Mouse (Mus musculus) lung, adult 2 months (tissue): ENCODE results near the gene Paqr6.
A peak's percentile ranks its signal among the peaks of the same experiment; 100 is the strongest.

Experiments used
- CTCF ChIP-seq: fragments of 200-500 bp; IDR thresholded peaks from 2 replicates; pipeline ENCODE4 v1.5.1; 2011; ENCODE audit warnings: mild to moderate bottlenecking, low read length, control low read depth; ENCODE audit not compliant: insufficient read depth
- POLR2A ChIP-seq: fragments of 200-500 bp; IDR thresholded peaks from 2 replicates; pipeline ENCODE4 v1.6.1; 2011; ENCODE audit warnings: low read depth, mild to moderate bottlenecking, control low read depth, low read length, borderline replicate concordance; ENCODE audit errors: extremely low read depth

GRCm38 (mm10) chr3:88324951-88325405 is 39.4 kb upstream of the Paqr6 start, which contains the start of gene Glmp:
- TF ChIP-seq CTCF (no peak), POLR2A (peak; percentile 67; the same call in 1 of the 2 replicates)
